Mouse (Mus musculus): ENCODE measurements around the gene Smug1.

The Smug1 gene

DNA sequence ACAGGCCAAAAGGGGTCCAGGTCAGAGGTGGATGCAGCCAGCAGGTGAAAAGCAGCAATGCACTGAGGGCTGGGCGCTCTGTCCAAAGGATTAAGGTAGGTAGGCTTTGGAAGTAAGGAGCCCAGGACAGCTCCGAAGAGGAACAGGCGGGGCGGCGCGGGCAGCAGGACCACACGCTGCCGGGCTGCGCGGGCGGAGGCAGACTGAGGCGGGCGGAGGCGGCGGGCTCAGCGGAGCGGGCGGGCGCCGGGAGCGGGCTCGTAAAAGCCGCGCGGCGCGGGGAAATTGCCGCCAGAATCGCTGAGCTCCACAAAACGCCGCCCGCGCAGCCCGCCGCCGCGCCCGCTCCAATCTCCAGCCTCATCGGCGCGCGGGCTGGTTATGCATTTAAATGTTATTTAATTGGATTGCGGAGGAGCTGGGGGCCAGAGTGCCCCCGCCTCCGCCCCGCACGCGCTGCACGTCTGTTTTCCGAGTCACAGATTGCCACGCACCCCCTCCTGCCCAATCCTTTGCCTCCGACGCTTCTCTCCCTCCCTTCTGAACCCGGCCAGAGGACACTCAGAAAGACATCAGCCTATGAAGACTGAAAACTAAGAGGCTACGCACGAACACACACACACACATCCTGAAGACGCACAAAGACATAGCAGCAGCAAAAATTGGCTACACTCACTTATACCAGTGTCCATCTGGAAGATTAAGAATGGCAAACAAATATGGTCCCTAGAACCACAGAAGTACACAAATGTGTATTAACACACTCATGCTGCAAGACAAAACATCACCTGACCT is 20.1 kb downstream of the Smug1 start:
- DNase-seq (ENCODE audit: low read depth, low spot score), result no peak

DNA sequence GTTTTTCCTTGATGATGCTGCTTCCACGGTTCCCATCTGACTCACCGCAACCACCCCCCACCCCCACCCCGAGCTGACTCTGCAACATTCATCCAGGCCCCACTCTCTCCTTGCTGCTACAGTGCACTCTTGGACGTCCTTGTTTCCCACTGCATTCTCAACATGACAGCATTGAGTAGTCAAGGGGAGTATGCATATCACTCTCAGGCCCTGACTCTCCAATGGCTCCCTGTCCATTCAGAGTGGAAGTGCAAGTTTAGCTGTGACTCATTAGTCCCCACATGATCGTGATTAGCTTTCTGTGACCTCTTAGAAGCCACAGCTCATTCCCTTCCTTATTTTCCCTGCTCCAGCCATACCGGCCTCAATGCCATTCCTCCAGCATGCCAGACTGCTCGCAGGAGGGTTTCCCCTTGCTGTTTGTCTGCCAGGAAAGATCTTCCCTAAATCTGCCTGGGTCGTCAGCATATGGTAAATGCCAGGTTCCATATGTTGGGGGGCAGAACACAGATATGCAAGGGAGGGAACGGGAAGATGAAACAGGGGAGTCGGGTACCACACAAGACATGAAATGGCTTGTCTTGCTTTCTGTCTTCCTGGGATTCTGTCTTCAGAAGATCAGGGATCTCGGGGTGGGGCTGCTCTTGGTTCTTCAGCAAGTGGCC is 21.1 kb downstream of the Smug1 start:
- DNase-seq (ENCODE audit: low read depth, low spot score), result no peak

DNA sequence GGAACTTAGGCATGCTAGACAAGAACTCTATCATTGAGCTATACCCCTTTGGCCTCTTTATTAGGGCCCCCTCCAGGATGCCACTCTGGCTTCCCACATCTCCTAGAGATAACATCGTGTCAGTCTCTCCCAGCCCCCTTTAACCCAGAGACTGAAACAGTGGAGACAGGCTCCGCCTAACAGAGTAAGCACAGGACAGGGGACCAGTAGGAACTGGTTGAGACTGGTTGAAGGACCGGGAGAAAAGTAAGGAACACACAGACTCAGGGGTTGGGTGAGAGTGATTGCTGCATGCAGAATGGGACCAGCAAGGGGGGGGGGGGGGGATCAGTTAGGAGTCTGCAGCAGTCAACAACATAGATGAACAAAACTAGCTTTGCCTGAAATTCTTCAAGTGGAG is 22.7 kb downstream of the Smug1 start:
- no peak for DNase-seq (ENCODE audit: low read depth, low spot score)

DNA sequence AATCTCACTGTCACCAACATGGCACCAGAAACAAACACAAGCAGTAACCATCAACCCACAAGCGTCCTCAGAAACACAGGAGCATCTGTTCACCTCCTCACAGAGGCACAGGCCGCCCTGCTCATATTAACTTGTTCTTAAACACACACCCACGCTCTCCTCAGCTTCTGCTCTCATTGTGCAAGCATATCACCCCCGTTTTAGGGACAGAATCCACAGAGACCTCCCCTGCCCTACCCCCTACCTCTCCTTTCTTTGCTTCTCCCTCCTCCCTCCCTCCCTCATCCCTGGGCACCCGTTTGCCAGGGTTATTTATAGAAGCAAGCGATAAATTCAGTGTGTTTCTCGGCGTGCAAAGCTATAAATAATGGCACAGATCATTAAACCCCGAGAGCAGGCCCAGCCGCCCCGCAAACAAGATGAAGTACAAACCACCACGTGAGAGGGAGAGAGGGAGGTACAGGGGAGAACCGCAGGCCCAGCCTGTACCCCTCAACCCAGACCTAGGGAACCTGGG is 31.4 kb downstream of the Smug1 start:
- no peak for DNase-seq (ENCODE audit: low read depth, low spot score)

DNA sequence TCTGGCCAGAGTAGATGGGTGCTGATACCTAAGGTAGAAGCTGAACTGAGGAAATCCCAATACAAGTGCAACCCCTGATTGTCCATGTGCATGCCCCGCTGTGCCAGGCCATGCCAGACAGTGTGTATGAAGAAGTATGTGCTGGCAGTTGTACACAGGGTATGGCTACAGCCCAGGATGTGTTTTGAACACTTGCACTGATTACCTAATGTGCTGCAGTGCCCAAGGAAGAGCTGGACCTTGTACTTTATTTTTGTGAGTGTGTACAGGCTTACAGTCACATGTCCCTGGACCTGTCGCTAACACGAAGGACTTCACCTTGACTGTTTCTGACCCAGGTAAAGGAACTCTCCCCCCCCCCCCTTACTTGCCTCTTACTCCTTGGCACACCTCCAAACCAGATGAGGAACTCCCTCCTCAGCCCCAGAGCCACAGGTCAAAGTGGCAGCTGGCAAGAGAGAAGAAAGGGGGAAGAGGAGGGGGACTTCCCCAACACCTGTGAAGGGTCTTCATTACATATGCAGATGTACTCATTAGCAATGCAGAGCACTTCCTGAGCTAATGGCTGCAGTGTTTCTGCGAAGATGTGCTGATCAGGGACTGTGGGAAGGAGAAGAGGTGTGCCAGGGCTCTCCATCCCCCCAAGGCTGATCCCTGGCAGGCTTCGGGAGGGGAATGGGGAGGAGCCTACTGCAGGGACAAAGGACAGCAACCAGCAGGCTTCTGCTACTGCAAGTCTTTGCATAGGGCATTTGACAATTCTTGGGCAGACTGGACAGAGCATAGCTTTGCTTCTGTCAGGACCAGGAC is 32.4 kb downstream of the Smug1 start:
- no peak for DNase-seq (ENCODE audit: low read depth, low spot score)

DNA sequence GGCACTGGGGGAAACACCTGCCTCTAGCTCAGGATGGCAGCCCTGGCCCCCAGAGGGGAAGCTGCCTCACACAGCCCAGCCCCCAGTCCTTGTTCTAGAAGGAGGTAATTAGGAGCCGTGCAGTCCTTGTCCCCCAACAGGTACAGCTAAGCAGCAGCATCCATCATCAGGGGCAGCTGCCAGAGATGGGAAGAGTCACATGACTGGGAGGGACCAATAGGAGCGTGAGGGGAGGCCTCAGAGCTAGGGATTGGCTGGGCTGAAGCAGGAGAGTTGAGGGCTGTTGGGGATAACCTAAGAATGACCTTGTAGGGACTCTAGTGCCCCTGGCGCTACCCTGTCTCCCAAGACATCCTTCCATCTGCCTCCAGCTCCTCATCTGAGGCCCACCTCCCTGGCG is 33.1 kb downstream of the Smug1 start:
- DNase-seq (ENCODE audit: low read depth, low spot score), result no peak

DNA sequence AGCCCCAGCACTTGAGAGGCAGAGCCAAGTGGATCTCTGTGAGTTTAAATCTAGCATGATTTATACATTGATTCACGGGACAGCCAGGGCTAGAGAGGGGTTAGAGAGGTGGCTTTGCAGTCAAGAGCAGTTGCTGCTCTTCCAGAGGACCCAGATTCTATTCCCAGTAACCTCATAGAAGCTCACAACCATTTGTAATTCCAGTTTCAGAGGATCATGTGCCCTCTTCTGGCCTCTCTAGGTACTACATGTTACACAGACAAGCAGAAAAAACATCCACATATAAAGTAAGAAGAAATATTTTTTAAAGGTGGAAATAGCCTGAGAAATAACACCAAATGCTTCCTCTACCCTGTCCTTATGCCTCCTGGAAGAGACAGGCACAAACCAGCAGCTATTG is 36.2 kb downstream of the Smug1 start:
- DNase-seq (ENCODE audit: low read depth, low spot score), result peak; percentile 65

DNA sequence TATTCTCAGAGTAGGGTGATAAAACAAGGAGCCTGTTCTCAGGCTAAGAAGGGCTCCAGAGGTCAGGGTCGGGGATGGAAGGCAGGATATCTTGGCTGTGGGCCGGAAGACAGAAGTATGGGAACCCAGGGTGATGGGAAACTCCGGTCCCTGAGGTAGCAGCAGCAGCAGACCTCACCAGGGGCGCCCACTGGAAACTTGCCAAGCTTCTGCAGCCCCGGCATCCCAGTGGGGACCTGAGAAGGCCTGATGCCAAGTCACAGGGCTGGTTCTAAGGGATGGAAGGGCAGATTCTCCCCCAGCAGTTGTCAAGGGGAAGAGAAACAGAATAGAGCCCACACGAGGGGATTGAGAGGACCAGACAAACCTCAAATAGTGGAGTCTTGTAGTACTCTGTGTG is 37.6 kb downstream of the Smug1 start:
- DNase-seq (ENCODE audit: low read depth, low spot score), result no peak

DNA sequence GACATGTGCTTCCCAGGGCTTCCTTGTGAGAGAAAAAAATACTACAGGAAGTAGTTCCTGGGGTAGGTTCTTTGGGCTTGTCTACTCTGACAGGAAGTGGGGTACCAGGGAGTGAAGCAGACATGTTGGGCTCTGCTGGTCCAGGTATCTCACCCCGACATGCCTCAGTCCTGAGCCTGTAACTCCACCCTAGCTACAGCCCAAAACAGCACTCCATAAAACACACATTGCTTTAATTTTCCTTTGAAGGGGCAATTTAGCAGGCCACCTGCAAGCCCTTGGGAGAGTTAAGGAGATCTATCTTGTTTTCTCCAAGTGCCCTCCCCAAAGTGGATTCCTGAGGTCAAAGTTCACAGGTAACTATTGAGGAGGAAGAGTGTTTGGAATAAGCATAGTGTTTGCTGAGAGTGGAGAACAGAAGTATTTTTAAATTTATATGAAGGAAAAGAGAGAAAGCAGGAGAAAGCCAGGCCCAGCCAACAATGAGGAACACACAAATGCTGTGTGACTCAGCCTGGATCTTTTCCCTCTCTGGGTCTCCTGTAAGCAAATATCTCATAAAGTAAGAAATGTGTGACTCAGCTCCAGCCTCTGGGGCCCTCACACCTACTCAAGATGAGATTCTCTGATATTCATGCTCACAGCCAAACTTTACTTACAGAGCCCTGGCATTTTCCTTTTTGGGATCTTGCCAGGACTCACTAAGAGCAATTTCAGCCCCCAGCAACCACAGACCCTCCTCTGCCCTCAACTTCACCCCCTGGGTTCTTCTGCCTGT is 38.6 kb downstream of the Smug1 start:
- no peak for DNase-seq (ENCODE audit: low read depth, low spot score)

DNA sequence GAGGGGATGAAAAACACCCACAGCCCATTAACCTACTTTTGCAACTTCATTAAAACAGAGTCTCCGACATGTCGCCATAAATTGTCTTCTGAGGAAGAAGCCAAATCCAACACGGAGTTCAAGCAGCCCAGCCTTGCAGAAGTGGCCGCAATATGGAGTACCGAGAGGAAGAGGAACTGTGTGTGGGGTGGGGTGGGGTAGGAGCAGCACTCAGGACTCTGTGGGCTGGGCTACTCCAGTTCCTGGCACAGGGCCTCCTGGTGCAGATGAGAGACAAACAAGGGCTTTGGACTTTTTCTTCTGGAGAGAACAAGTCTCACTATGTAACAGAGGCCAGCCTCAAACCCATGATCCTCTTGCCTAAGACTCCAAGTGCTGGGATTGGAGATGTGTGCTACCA is 40.9 kb downstream of the Smug1 start:
- no peak for DNase-seq (ENCODE audit: low read depth, low spot score)

DNA sequence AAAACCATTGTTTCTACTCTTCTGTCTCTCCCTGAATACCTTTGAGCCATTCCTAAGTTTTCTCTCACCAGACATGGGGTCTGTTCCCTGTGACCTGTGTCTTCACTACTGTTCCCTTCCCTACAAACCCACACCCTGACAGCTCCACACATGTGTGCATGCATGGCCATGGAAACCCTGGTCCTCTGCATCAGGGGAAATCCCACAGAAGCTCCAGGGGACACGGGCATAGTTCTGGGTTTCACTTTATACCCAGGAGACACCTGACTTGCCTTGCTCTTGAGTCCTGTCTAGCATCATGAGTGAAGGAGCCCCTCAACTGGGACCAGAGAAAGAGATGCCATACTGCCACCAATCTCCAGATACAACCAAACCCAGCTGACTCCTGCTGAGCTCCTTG is 42.6 kb downstream of the Smug1 start:
- DNase-seq (ENCODE audit: low read depth, low spot score), result no peak

DNA sequence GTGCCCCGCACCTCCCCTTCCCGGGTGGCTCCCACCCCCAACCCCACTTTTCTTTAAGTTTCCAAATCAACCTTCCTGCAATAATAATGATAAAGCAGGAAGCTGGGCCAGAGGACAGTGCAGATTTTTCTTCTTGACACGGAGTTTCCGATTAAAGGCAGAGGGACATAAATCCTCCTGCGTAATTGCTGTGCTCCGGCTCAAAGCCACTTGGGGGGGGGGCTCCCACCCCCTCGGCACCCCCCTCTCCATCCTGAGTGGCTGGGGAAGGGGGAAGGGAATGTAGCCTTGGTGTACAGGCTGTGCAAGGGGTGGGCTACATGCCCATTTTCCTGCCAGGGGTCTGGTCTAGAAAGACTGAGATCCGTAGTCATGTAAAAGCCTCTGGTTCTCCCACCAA is 43.5 kb downstream of the Smug1 start:
- DNase-seq (ENCODE audit: low read depth, low spot score), result no peak

DNA sequence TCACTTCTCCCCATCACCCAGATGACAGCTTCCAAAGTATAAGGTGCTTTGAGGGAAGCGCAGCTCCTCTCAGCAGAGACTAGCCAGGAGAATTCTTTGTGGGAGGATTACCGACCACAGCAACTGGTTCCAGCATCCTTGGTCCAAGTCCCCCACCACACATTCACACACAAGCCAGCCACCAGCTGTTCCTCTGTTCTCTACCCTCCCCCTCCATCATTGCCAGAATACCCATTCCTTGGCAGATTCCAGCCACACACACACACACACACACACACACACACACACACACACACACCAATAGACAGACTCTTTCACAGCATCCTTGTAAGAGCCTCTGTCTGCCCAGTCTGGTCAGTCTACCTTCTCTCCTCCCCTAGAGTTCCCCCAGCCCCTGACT is 44.5 kb downstream of the Smug1 start:
- DNase-seq (ENCODE audit: low read depth, low spot score), result no peak

DNA sequence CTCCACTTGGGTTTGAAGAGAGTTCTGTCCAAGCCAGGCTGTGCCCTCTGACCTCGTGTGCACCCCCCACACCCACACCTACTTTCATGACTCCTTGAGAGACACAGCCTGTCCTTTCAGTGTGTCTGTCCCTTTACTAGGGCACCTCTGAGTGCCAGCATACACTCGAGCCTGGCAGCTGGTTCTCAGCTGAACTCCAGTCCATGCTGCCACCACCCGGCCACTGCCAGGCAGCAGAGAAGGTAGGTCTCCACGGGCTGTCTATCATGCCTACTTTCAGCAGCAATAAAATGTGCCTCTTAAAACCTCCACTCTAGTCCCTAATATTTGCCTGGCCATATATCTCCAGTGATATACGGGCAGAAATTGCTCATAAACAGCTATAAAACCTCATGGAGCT is 45.5 kb downstream of the Smug1 start:
- DNase-seq (ENCODE audit: low read depth, low spot score), result no peak

DNA sequence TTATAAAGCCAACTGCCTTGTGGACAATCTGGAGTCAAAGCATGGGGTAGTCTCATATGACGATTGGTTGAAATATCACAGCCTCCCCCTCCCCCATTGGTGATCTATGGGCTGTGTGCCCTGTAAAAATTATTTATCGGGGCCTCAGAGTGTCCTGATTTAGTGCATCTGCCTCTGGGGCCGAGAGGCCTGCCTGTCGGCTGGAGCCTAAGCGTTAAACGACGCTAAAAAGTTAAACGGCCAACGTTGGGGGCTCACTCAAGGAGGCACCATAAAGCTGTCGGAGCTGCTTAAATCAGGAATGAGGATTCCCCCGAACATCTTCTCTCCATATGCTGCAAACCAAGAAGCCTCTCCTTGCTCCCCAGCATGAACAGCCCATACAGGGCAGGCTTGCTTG is 46.3 kb downstream of the Smug1 start:
- DNase-seq (ENCODE audit: low read depth, low spot score), result no peak

DNA sequence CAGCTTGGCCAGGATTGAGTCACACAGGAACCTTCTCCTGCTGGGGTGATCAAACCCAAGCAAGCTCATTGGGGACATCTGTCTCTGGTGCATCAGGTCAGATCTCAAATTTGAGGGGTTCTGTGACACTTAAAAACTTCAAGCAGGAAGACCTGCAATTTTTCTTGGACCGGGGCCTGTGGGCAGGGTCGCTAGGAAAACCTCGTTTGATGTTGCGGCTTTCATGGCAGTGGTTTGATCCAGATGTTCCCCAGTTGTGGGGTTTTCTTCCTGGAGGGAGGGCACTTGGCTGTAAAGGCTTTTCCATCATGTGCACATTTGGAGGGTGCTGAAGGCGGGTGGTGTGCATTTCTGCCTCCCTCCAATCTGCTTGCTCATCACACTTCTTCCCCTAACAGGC is 51.2 kb downstream of the Smug1 start:
- no peak for DNase-seq (ENCODE audit: low read depth, low spot score)

DNA sequence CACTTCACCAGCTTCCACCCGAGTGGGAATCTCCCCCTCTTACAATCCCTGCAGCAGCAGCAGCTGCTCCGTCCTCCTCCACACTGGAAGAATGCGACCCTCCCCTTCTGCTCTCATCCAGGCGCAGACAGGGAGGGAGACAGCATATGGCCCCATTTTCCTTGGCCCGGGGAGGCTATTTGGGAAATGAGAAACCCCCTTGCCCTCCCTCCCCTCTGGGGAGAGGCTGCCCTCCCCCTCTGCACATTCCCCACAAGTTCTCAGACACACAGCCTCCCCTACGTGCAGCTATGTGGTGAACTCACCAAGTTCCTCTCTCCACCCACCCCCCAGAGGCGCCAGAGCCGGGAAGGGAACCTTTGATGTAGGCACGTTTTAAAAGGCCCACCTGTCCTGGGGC is 51.6 kb downstream of the Smug1 start:
- no peak for DNase-seq (ENCODE audit: low read depth, low spot score)

DNA sequence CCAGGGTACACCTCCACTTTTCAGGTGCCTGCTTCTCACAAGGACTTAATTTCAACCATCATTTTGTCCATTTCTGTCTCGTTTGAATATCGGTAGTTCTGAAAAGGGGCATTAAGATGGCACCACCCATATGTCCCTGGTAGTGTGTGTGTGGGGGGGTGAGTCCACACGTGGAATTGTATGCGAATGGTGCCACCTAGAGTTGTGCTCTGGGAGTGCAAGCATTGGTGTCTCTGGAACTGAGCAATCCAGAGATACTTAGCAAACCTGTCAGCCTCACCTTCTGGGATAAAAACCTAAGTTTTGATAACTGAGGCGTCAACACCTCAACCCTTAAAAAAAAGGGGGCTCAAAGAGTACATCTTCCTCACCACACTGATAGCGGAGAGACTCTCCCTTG is 53.8 kb downstream of the Smug1 start:
- no peak for DNase-seq (ENCODE audit: low read depth, low spot score)

DNA sequence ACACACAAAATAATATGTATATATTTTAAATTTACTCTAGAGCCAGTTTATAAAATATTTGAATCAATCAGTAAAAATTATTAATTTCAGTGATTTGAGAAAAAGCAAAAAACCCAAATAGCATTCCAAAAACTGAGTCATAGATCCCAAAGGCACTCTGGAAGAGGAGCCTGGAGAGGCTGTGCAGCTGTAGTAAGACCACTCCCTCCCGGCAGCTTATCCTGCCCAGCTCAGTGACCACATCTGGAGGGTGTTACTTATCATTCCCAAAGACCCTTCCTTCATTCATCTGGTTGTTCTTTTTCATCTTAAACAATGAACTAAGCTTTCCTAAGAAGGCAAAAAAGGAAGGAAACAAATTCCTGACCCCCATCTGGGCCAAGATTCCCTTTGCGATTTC is 54.6 kb downstream of the Smug1 start:
- no peak for DNase-seq (ENCODE audit: low read depth, low spot score)

DNA sequence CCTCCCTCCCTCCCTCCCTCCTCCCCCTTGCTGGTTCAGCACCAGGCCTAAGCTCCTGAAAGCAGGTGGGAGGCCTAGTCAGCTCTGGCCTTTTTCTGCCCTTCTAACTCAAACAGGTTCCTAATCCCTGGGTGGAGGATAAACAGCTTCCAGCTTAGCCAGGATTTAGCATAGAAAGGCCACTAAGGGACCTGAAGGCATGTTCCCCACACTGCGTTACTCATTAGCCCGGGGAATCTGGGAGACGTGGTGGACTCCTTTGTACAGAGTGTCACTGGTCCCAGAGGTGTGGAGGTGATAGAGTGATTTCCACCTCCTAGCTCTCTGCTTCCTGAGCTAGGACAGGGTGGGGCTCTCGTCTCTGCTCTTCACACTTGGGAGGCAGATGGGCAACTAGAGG is 57.0 kb downstream of the Smug1 start:
- DNase-seq (ENCODE audit: low read depth, low spot score), result no peak

DNA sequence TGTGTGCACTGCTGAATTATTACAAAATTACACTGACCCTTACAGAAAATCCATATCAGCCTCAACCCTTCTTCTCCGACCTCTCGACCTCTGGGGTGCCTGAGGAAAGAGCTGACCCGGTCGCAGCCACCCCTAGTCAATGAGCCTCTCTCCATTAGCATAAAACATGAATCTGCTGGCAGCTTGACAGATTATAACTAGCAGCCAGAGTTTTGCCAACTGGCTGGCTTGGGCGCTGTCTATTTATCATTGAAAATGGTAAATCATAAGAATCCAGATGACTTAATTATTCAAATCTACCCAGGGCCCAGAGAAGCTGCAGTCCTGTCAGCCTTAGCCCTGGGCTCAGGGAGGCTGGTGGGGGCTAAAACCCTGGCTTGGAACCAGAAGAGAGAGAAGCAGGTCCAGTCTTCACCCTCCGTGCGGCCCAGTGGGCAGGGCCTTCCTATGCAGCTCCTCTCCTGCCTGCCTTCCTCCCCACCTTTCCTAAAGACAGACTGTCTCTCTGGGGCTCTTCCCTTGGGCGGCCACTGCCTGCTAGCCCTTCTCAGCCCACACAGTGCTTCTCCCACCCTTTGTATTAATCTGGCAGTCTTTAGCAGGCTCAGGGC is 58.7 kb downstream of the Smug1 start:
- DNase-seq (ENCODE audit: low read depth, low spot score), result no peak
